Mouse (Mus musculus) small intestine, adult 2 months (tissue): ENCODE results near the gene Pithd1. TPM values are rescaled to one million over a fixed set of nuclear protein-coding genes. Genes with fewer than 3 reads are reported as not detected.
"Not testable (repeated sequence)": the region's sequence is repeated elsewhere in the genome, so short reads cannot be mapped to it uniquely, and the experiment has no call there.

Experiments used
- H3K27ac ChIP-seq: fragments of 200-500 bp; 2 replicates; pipeline ENCODE4 v1.5.1; 2012; ENCODE audit warnings: low read depth, low read length, control low read depth, inconsistent platforms; ENCODE audit not compliant: insufficient read depth
- H3K27me3 ChIP-seq: fragments of 200-500 bp; 2 replicates; pipeline ENCODE4 v1.6.1; 2012; ENCODE audit warnings: mild to moderate bottlenecking, moderate library complexity, low read length, inconsistent platforms; ENCODE audit not compliant: control insufficient read depth, insufficient read depth
- H3K36me3 ChIP-seq: fragments of 200-500 bp; 2 replicates; pipeline ENCODE4 v1.6.1; 2012; ENCODE audit warnings: mild to moderate bottlenecking, low read length, control low read depth, inconsistent platforms; ENCODE audit not compliant: control insufficient read depth, insufficient read depth
- H3K4me1 ChIP-seq: fragments of 200-500 bp; 2 replicates; pipeline ENCODE4 v1.6.1; 2012; ENCODE audit warnings: low read length, inconsistent platforms, mixed read lengths; ENCODE audit not compliant: control insufficient read depth, insufficient read depth, insufficient read length
- H3K4me3 ChIP-seq: fragments of 200-500 bp; 2 replicates; pipeline ENCODE4 v1.5.1; 2012; ENCODE audit warnings: low read depth, mild to moderate bottlenecking, control low read depth, inconsistent platforms, low read length, moderate library complexity
- CTCF ChIP-seq: fragments of 200-500 bp; IDR thresholded peaks from 2 replicates; pipeline ENCODE4 v1.5.1; 2012; ENCODE audit warnings: low read depth, mild to moderate bottlenecking, control low read depth, inconsistent platforms, low read length, moderate library complexity, mixed read lengths; ENCODE audit not compliant: insufficient replicate concordance, insufficient read length; ENCODE audit errors: extremely low read depth
- POLR2A ChIP-seq: fragments of 200-500 bp; IDR thresholded peaks from 2 replicates; pipeline ENCODE4 v1.6.1; 2012; ENCODE audit warnings: low read depth, mild to moderate bottlenecking, control low read depth, inconsistent platforms, low read length, moderate library complexity
- WGBS: fragments of 180-500 bp; shearing (Covaris S2); methylation state at CpG from one replicate; pipeline ENCODE4 v1.1.7; 2018; 5-methylcytosine and 5-hydroxymethylcytosine counted together
- polyA plus RNA-seq: library from polyadenylated mRNA; depleted of rRNA; stranded (reverse); fragments of >200 nt; gene quantifications from 2 replicates; pipeline ENCODE4 v1.2.3, GENCODE M21; 2012

Gene Pithd1
- polyA plus RNA-seq, 1 experiment: 60.0 TPM

DNA sequence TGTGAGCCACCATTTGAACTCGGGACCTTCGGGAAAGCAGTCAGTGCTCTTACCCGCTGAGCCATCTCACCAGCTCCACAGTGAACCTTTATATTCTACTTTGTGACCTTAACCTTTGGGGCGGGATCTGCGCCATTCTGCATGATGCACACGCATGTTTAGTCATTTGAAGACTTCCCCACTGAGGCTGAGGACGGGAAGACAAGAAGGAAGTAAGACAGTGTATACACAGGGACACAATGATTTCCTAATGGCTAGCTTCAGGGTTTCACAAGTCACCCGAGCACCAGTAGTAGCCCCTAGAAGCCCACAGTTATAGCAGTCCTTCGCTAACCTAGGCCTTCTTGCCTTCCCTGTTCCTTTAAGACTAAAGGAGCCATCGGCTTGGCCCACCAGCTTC, 41.4 kb downstream of the Pithd1 start:
- H3K27me3 ChIP-seq: no peaks in the 10 kb centered on the region
- peaks cover 7% of the 10 kb centered on the region for H3K36me3 ChIP-seq
- TF ChIP-seq POLR2A: no peak
- H3K4me1 ChIP-seq: peaks cover 13% of the 10 kb centered on the region; the same call in 1 of the 2 replicates
- H3K4me3 ChIP-seq: peak overlapping the region; percentile 73
- WGBS: 62% methylated on average over 10 of the region's 10 CpGs
- peak overlapping the region; percentile 63 for H3K27ac ChIP-seq

DNA sequence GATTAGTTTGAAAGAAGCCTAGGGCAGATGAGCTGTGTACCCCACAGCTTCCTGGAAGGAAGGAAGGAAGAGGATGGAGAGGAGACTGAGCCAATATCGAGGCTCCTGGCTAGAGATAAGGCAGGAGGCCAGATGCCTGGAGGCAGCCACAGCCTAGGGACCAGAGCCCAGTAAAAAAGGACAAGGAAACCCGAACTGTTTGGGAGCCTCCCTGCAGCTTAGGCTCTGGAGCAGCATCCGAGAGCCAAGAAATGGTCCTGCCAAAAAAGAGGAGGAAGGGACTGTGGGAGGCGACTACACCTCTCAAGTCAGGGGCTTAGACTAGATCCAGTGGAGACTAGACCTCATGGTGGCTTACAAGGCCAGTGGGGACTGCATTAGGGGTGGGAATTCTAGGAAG, 43.7 kb downstream of the Pithd1 start:
- Histone ChIP-seq H3K27ac (no peak overlapping the region), H3K4me1 (peaks cover 11% of the 10 kb centered on the region; the same call in 1 of the 2 replicates), H3K36me3 (peaks cover 26% of the 10 kb centered on the region), H3K4me3 (no peak overlapping the region), H3K27me3 (no peaks in the 10 kb centered on the region)
- TF ChIP-seq POLR2A (no peak), CTCF (no peak)
- WGBS: 58% methylated on average over 4 of the region's 4 CpGs

DNA sequence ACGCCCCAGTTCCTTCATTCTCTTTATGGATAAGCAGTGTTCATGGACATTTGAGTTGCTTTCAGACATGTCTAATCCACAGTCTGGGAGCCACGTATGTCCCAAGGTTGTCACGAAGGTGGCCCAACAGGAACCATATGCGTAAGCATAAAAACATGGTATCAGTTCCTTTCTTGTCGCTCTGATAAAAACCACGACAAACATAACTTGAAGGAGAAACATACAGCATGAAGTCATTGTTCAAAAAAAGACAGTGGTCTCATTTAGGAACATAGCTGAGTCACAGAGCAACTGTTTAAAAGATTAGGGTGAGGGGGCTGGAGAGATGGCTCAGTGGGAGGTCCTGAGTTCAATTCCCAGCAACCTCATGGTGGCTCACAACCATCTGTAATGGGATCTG, 44.9 kb downstream of the Pithd1 start:
- TF ChIP-seq POLR2A: no peak
- TF ChIP-seq CTCF: no peak
- Histone ChIP-seq H3K4me3 (no peak overlapping the region), H3K4me1 (peaks cover 6% of the 10 kb centered on the region; the same call in 1 of the 2 replicates), H3K27me3 (no peaks in the 10 kb centered on the region), H3K36me3 (peaks cover 32% of the 10 kb centered on the region), H3K27ac (peak overlapping the region; percentile 23; the same call in 1 of the 2 replicates)
- WGBS: 63% methylated on average over 6 of the region's 6 CpGs

DNA sequence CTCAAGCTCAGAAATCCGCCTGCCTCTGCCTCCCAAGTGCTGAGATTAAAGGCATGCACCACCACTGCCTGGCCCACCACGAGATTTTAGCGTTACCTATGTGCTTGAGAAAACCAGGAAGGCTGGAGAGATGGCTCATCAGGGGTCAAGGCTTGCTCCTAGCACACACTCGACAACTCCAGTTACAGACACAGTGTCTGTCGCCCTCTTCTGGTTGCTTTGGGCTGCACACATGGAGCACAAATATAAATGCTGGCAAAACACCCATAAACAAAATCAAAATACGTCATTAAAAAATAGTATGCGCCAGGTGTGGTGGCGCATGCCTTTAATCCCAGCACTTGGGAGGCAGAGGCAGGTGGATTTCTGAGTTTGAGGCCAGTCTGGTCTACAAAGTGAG, 46.0 kb downstream of the Pithd1 start:
- H3K27ac ChIP-seq, H3K4me3 ChIP-seq, H3K4me1 ChIP-seq, H3K27me3 ChIP-seq: not testable (repeated sequence)
- H3K36me3 ChIP-seq: peaks cover 42% of the 10 kb centered on the region
- 91% methylated on average over 8 of the region's 8 CpGs for WGBS
- TF ChIP-seq CTCF: peak; percentile 32; the same call in 1 of the 2 replicates

DNA sequence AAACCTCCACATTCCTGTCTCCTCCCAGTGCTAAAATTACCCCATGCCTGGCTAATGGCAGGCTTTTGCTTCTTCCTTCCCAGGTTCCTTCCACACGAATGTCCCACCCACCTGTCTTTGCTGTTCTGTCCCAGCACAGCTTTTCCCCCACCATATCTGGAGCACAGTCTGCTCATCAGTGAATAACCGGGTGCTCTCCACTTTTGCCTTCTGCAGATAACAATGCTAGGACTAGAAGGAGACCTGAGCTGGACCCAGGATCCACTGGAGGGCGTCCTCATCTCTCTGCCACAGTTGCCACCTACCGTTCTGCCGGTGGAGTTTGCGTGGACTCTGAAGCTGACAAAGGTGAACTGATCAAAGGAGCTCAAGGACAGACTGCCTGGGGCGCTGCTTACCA, 48.2 kb downstream of the Pithd1 start:
- H3K4me1 ChIP-seq: peaks cover 2% of the 10 kb centered on the region; the same call in 1 of the 2 replicates
- H3K27me3 ChIP-seq: no peaks in the 10 kb centered on the region
- TF ChIP-seq CTCF (no peak), POLR2A (no peak)
- no peak overlapping the region for H3K4me3 ChIP-seq
- peaks cover 62% of the 10 kb centered on the region for H3K36me3 ChIP-seq
- 88% methylated on average over 7 of the region's 7 CpGs for WGBS
- no peak overlapping the region for H3K27ac ChIP-seq

DNA sequence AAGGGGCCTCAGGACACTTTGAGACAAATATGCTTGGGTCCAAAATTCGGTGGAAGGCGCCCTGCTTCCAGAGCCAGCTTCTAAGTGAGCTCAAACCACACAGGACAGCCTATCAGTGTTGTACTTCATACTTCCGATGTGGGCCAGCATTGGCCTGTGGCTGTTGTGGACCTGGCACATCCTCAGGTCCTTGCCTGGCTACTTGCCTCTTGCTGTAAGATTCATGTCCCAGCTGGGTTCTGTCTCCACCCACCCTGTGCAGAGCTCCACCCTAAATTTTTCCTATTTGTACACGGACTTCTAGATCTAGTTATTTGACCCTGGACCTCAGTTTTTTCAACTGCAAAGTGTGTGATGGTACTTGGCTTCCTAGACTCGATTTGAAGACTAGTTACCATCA, 51.6 kb downstream of the Pithd1 start:
- Histone ChIP-seq H3K4me3 (no peak overlapping the region), H3K36me3 (peaks cover 81% of the 10 kb centered on the region), H3K27me3 (no peaks in the 10 kb centered on the region), H3K27ac (no peak overlapping the region), H3K4me1 (no peaks in the 10 kb centered on the region)
- 78% methylated on average over 5 of the region's 5 CpGs for WGBS
- TF ChIP-seq CTCF (no peak), POLR2A (no peak)

DNA sequence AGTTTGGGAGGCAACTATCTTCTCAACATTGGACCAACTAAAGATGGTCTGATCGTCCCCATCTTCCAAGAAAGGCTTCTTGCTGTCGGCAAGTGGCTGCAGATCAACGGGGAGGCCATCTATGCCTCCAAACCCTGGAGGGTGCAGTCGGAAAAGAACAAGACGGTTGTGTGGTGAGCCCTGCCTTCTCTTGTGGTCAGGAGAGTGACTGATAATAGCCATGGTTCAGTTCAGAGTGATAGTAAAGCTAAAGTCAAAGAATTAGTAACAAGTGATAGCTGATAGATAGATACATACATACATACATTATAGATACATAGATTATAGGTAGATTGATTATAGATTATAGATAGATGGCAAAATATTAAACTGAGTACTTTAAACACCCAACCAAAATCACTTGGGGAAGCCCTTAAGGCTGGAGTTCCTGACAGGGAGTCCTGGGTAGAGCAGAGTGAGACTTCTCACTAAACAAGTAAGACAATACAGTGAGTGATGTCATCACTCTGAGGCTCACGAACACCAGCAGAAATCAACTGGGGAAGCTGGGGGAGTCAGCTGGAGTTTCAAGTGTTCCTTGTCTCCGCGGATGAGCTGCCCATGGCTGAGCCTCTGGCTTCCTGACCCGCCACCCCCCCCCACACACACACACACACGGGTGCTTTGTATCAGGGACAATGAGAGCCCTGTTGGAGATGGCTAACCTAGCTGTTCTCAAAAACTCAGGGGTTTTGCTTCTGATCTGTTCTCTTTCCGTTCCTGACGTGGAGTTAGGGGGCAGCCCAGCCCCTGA, 52.2 kb downstream of the Pithd1 start:
- Histone ChIP-seq H3K27me3 (no peaks in the 10 kb centered on the region), H3K4me1 (no peaks in the 10 kb centered on the region), H3K27ac (no peak overlapping the region), H3K36me3 (peaks cover 82% of the 10 kb centered on the region), H3K4me3 (no peak overlapping the region)
- no peak for TF ChIP-seq POLR2A
- WGBS: 80% methylated on average over 12 of the region's 12 CpGs
